14 mouse cellular contexts compared by ENCODE assay signal in genomic region chr13:18809465-18809864, GRCm38 (mm10).
DNase-seq lines count a peak whose midpoint lies in the region; ATAC-seq and TF ChIP-seq lines count a peak whose summit lies in the region.
"Had no signal": no experiment of that assay in that cellular context is flagged by ENCODE, and none has a peak within 500 bp of the region (broad histone marks: within the 10 kb centered on the region; RNA-seq: fewer than 3 reads in every experiment).

No protein-coding gene starts in this region.

- H3K4me2 ChIP-seq in forebrain, embryonic 12.5 days = no peak overlapping the region
- H3K4me2 ChIP-seq in forebrain, postnatal 0 days (ENCODE audit: low read depth) = no peak overlapping the region
- H3K4me2 ChIP-seq in midbrain, embryonic 11.5 days = no peak overlapping the region
- H3K4me2 ChIP-seq in midbrain, postnatal 0 days (ENCODE audit: low read depth, low read length, poor library complexity, severe bottlenecking) = no peak overlapping the region
- no peak overlapping the region for H3K4me2 ChIP-seq in midbrain, embryonic 14.5 days (ENCODE audit: low read length)
- H3K4me2 ChIP-seq in stomach, postnatal 0 days (replicated peaks; ENCODE audit: low read depth) = no peak overlapping the region
- H3K4me2 ChIP-seq: heart, embryonic 13.5 days; hindbrain, embryonic 15.5 days; kidney, embryonic 15.5 days; limb, embryonic 12.5 days; liver, embryonic 12.5 days; neural tube, embryonic 13.5 days had no signal

- no peak for TF ChIP-seq CTCF in forebrain, postnatal 0 days (IDR thresholded peaks at IDR 0.05; ENCODE audit: low read depth)
- no peak for TF ChIP-seq CTCF in midbrain, postnatal 0 days (IDR thresholded peaks at IDR 0.05)
- no peak for TF ChIP-seq CTCF in stomach, postnatal 0 days (IDR thresholded peaks at IDR 0.05; ENCODE audit: low read depth)

- no peaks in the 10 kb centered on the region for H3K9me3 ChIP-seq in forebrain, embryonic 12.5 days
- H3K9me3 ChIP-seq in forebrain, postnatal 0 days (ENCODE audit: low read length) = no peaks in the 10 kb centered on the region
- no peaks in the 10 kb centered on the region for H3K9me3 ChIP-seq in midbrain, embryonic 11.5 days (ENCODE audit: control insufficient read depth, low read length)
- H3K9me3 ChIP-seq in midbrain, postnatal 0 days (ENCODE audit: low read length) = no peaks in the 10 kb centered on the region
- H3K9me3 ChIP-seq in midbrain, embryonic 14.5 days (ENCODE audit: control insufficient read depth, low read length) = no peaks in the 10 kb centered on the region
- H3K9me3 ChIP-seq in stomach, postnatal 0 days (ENCODE audit: control insufficient read depth, low read length) = no peaks in the 10 kb centered on the region
- H3K9me3 ChIP-seq: embryonic facial prominence, embryonic 10.5 days; heart, embryonic 13.5 days; hindbrain, embryonic 15.5 days; kidney, embryonic 15.5 days; limb, embryonic 12.5 days; liver, embryonic 12.5 days; neural tube, embryonic 13.5 days had no signal

- no peak overlapping the region for H3K4me3 ChIP-seq in forebrain, embryonic 12.5 days (replicated peaks)
- no peak overlapping the region for H3K4me3 ChIP-seq in forebrain, postnatal 0 days (ENCODE audit: low read depth, low read length)
- H3K4me3 ChIP-seq in midbrain, embryonic 11.5 days (ENCODE audit: low read depth, low read length) = no peak overlapping the region
- H3K4me3 ChIP-seq in midbrain, postnatal 0 days (ENCODE audit: low read depth, low read length) = no peak overlapping the region
- H3K4me3 ChIP-seq in midbrain, embryonic 14.5 days (replicated peaks; ENCODE audit: low read depth, low read length) = no peak overlapping the region
- H3K4me3 ChIP-seq in stomach, postnatal 0 days (ENCODE audit: low read depth, low read length) = no peak overlapping the region
- H3K4me3 ChIP-seq: embryonic facial prominence, embryonic 10.5 days; heart, embryonic 13.5 days; hindbrain, embryonic 15.5 days; kidney, embryonic 15.5 days; limb, embryonic 12.5 days; liver, embryonic 12.5 days; neural tube, embryonic 13.5 days had no signal

- H3K27me3 ChIP-seq in forebrain, embryonic 12.5 days = no peaks in the 10 kb centered on the region
- H3K27me3 ChIP-seq in forebrain, postnatal 0 days (ENCODE audit: insufficient read depth, low read length) = no peaks in the 10 kb centered on the region
- H3K27me3 ChIP-seq in midbrain, embryonic 11.5 days (ENCODE audit: control insufficient read depth, insufficient read depth, low read length) = no peaks in the 10 kb centered on the region
- H3K27me3 ChIP-seq in midbrain, postnatal 0 days (ENCODE audit: insufficient read depth, low read length) = no peaks in the 10 kb centered on the region
- no peaks in the 10 kb centered on the region for H3K27me3 ChIP-seq in midbrain, embryonic 14.5 days (ENCODE audit: control insufficient read depth, insufficient read depth, low read length)
- H3K27me3 ChIP-seq in stomach, postnatal 0 days (ENCODE audit: control insufficient read depth, insufficient read depth, low read length) = no peaks in the 10 kb centered on the region
- H3K27me3 ChIP-seq: heart, embryonic 13.5 days; hindbrain, embryonic 15.5 days; kidney, embryonic 15.5 days; limb, embryonic 12.5 days; liver, embryonic 12.5 days; neural tube, embryonic 13.5 days had no signal

- DNase-seq in forebrain, postnatal 0 days = no peak
- no peak for DNase-seq in midbrain, embryonic 11.5 days (ENCODE audit: low spot score, missing footprints)
- no peak for DNase-seq in midbrain, postnatal 0 days (ENCODE audit: low spot score)
- DNase-seq in midbrain, embryonic 14.5 days = peak; percentile 21
- no peak for DNase-seq in stomach, postnatal 0 days (ENCODE audit: low spot score)
- DNase-seq in right cerebral cortex, postnatal 4 days = no peak

- peaks cover 5% of the 10 kb centered on the region; the same call in 1 of the 2 replicates for H3K36me3 ChIP-seq in forebrain, embryonic 12.5 days (replicated peaks)
- H3K36me3 ChIP-seq in forebrain, postnatal 0 days (ENCODE audit: insufficient read depth) = peaks cover 13% of the 10 kb centered on the region
- H3K36me3 ChIP-seq in midbrain, embryonic 11.5 days (ENCODE audit: control insufficient read depth, insufficient read depth, low read length) = no peaks in the 10 kb centered on the region
- peaks cover 16% of the 10 kb centered on the region; the same call in 1 of the 2 replicates for H3K36me3 ChIP-seq in midbrain, postnatal 0 days (ENCODE audit: insufficient read depth, low read length)
- H3K36me3 ChIP-seq in midbrain, embryonic 14.5 days (ENCODE audit: control insufficient read depth, insufficient read depth, low read length) = peaks cover 9% of the 10 kb centered on the region
- H3K36me3 ChIP-seq in stomach, postnatal 0 days (ENCODE audit: control insufficient read depth, insufficient read depth, low read length) = 0 out of 2 replicates have a peak, but pooled peaks cover 2% of the 10 kb centered on the region

- no peak overlapping the region for H3K9ac ChIP-seq in forebrain, embryonic 12.5 days
- no peak overlapping the region for H3K9ac ChIP-seq in forebrain, postnatal 0 days
- H3K9ac ChIP-seq in midbrain, embryonic 11.5 days (ENCODE audit: low read length) = no peak overlapping the region
- no peak overlapping the region for H3K9ac ChIP-seq in midbrain, postnatal 0 days (replicated peaks; ENCODE audit: low read length, poor library complexity, severe bottlenecking)
- no peak overlapping the region for H3K9ac ChIP-seq in midbrain, embryonic 14.5 days (replicated peaks; ENCODE audit: low read length)
- H3K9ac ChIP-seq in stomach, postnatal 0 days (ENCODE audit: low read length) = no peak overlapping the region
- H3K9ac ChIP-seq: heart, embryonic 13.5 days; hindbrain, embryonic 15.5 days; kidney, embryonic 15.5 days; limb, embryonic 12.5 days; liver, embryonic 12.5 days had no signal

- no peak for TF ChIP-seq EP300 in stomach, postnatal 0 days (optimal IDR thresholded peaks at IDR 0.05)

- 83% methylated on average over 4 of the region's 4 CpGs for WGBS in forebrain, embryonic 12.5 days
- 70% methylated on average over 4 of the region's 4 CpGs for WGBS in forebrain, postnatal 0 days
- 80% methylated on average over 4 of the region's 4 CpGs for WGBS in midbrain, embryonic 11.5 days
- 73% methylated on average over 4 of the region's 4 CpGs for WGBS in midbrain, postnatal 0 days
- WGBS in midbrain, embryonic 14.5 days = 77% methylated on average over 4 of the region's 4 CpGs
- WGBS in stomach, postnatal 0 days = 77% methylated on average over 4 of the region's 4 CpGs

- ATAC-seq in forebrain, embryonic 12.5 days (ENCODE audit: low FRiP score) = peak; percentile 24; the same call in 1 of the 2 replicates
- no peak; the same call in 1 of the 2 replicates for ATAC-seq in forebrain, postnatal 0 days
- 0 out of 2 replicates have a peak, but pooled peaks have one; percentile 48 for ATAC-seq in midbrain, embryonic 11.5 days (ENCODE audit: low FRiP score)
- ATAC-seq in midbrain, postnatal 0 days (ENCODE audit: low FRiP score) = no peak
- no peak for ATAC-seq in midbrain, embryonic 14.5 days (ENCODE audit: low FRiP score, low TSS enrichment)
- no peak for ATAC-seq in stomach, postnatal 0 days (ENCODE audit: low FRiP score, low TSS enrichment)
- ATAC-seq: liver, embryonic 12.5 days had no signal

- no peaks in the 10 kb centered on the region for H3K4me1 ChIP-seq in forebrain, embryonic 12.5 days
- H3K4me1 ChIP-seq in forebrain, postnatal 0 days (ENCODE audit: insufficient read depth) = no peaks in the 10 kb centered on the region
- no peaks in the 10 kb centered on the region for H3K4me1 ChIP-seq in midbrain, embryonic 11.5 days (ENCODE audit: control insufficient read depth, insufficient read depth, low read length)
- no peaks in the 10 kb centered on the region for H3K4me1 ChIP-seq in midbrain, postnatal 0 days (ENCODE audit: insufficient read depth, low read length)
- no peaks in the 10 kb centered on the region for H3K4me1 ChIP-seq in midbrain, embryonic 14.5 days (ENCODE audit: control insufficient read depth, insufficient read depth, low read length)
- H3K4me1 ChIP-seq in stomach, postnatal 0 days (replicated peaks; ENCODE audit: control insufficient read depth, insufficient read depth) = no peaks in the 10 kb centered on the region
- H3K4me1 ChIP-seq: embryonic facial prominence, embryonic 10.5 days; heart, embryonic 13.5 days; kidney, embryonic 15.5 days; limb, embryonic 12.5 days; liver, embryonic 12.5 days; neural tube, embryonic 13.5 days had no signal

- H3K27ac ChIP-seq in forebrain, embryonic 12.5 days = no peak overlapping the region
- no peak overlapping the region for H3K27ac ChIP-seq in forebrain, postnatal 0 days (ENCODE audit: low read depth, low read length)
- no peak overlapping the region for H3K27ac ChIP-seq in midbrain, embryonic 11.5 days (ENCODE audit: low read depth, low read length)
- no peak overlapping the region for H3K27ac ChIP-seq in midbrain, postnatal 0 days (ENCODE audit: low read depth, low read length)
- H3K27ac ChIP-seq in midbrain, embryonic 14.5 days (replicated peaks; ENCODE audit: low read depth, low read length) = no peak overlapping the region
- H3K27ac ChIP-seq in stomach, postnatal 0 days (replicated peaks) = no peak overlapping the region
- H3K27ac ChIP-seq: embryonic facial prominence, embryonic 10.5 days; heart, embryonic 13.5 days; hindbrain, embryonic 15.5 days; kidney, embryonic 15.5 days; limb, embryonic 12.5 days; liver, embryonic 12.5 days; neural tube, embryonic 13.5 days had no signal

Comparison
In these comparisons a context has a peak if more than half of its experiments do, and no peak if none do; other contexts are left out.
1. ATAC-seq: peak in forebrain, embryonic 12.5 days (single experiment) and midbrain, embryonic 11.5 days (single experiment); none in forebrain, postnatal 0 days (single experiment), midbrain, postnatal 0 days (single experiment), midbrain, embryonic 14.5 days (single experiment) and stomach, postnatal 0 days (single experiment).